Mouse (Mus musculus) MN1 (cell line): ENCODE data around the gene Osr1.

Experiments
- DNase-seq: peaks from one replicate; pipeline ENCODE4 v3.0.0-alpha.2; 2016; ENCODE audit warnings: low spot score

Osr1 gene

DNA sequence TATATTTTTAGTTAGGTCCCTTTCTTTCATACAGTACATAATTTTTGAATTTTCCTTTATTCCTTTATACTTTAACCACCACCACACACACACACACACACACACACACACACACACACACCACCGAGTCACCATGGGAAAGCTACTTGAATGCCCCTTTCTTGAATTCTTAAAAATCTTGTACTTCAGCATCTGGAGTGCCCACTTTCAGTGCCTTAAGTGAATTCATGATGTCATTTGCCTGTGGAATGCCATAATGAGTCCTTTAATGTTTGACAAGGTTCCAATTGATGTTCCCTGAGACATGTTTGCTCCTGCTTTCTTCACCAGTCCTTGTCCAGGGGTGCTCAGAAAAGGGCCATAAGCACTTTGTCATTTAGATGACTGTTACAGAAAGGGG, 17.8 kb downstream of the Osr1 start:
- DNase-seq, result no peak

DNA sequence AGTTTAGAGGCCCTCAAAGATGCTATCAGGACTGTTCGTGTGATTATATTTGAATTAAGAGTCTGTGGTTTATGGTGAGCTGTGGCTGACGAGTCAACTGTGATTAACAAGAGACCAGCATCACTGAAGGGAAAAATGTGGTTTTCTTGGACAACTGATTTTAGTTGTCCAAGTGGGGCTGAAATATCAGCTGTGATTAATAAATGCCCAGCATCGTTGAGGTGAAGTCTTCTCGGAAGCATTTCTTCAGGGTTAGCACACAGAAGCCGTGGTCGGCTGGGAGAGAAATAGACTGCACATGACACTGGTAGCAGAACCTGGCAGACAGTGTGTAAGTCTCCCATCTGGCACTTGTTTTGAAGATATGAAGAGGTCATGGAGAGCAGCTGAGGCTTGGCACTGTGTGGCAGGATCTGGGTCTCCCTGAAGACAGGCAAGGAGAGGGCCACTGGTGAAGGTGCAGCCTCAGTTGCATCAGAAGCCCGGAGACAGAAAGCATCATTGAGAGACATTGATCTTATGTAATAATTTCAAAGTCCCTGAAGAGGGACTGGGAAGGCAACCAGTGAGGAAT, 19.7 kb downstream of the Osr1 start:
- DNase-seq, result no peak

DNA sequence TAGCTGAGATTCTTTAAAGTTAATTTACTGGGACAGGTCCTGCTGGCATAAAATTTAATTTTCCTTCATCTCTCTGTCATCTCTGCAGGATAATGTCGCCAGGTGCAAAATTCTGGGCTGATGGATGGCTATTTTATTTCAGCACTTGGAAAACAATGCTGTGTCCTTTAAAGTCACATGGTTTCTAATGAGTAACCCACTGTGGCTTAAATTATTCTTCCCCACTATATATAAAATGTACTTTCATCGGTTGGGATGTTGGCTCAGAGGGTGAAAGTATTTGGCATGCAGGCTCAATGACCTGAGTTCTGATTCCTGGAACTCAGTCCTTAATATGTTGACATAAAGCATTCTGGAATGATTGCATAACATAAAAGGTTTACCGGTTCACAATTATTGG, 21.2 kb downstream of the Osr1 start:
- no peak for DNase-seq

DNA sequence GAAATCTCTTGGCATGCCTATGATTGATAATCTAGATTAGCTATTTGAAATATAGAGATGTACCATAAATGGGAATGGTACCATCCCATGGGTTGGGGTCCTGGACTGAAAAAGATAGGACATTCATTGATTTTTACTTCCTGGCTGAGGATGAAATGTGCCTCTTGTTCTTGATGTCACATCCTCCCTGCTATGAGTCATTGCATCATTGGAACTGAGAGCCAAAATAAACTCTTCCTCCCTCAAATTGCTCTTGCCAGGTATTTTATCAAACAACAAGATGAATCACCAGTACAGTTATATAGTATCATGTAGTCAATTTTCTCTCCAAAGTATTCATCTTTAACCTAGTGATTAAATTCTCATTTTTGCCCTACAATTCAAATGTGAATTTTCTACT, 28.3 kb downstream of the Osr1 start:
- no peak for DNase-seq
